Mouse (Mus musculus): ENCODE measurements around the gene Krtdap. TPM values are rescaled to one million over a fixed set of nuclear protein-coding genes. Genes with fewer than 3 reads are reported as not detected.
"Not testable (repeated sequence)": the region's sequence is repeated elsewhere in the genome, so short reads cannot be mapped to it uniquely, and the experiment has no call there.

The Krtdap gene
- total RNA-seq, 2 experiments from 2014 or later, result not detected

GRCm38 (mm10) chr7:30829428-30829827 lies 41.7 kb downstream of the Krtdap start:
- DNase-seq (ENCODE audit: low spot score in 2 of 2), result no peak
- intact Hi-C loops (cut with DNase I), result no loop called here

DNA sequence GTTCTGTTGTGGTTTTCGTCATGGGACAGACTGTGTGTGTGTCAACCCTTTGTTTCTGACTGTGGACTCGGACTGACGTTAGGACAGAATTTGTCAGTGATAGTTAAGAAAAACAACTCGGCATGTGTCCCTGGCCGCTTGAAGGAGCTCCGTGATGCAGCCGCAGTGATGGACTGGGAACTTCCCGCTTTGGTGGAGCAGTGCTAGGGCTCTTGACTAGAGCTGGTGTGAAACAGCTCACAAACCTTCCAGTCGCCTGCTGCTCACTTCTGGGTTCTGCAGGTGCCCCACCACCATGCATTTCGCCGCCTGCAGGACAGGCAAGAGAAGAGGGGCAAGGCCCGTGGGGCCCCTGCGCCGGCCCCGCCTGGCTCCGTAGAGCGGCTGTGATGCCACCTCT lies 44.6 kb downstream of the Krtdap start:
- intact Hi-C loops (cut with DNase I), result no loop called here
- DNase-seq (ENCODE audit: low spot score in 2 of 2), result no peak

DNA sequence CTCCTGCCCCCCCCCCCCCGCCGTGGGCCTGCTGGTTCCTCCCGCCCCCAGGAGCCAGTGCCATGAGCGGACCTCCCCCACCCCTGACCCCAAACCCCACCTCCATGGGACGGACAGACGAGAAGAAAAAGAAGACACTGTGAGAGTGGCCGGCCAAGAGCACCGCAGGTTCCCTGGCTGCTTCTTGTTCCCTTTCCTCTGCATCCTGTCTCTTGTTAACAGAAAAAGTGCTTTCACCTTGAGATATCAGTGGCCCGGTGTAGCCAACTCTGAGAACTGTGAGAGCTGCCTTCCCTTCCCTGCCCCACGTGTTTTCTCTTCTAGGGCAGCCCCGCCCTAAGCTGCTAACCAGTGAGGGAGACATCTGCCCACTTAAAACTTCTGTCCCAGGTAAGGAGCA lies 45.0 kb downstream of the Krtdap start:
- intact Hi-C loops (cut with DNase I); DNase-seq (ENCODE audit: low spot score in 2 of 2): not testable (repeated sequence)

DNA sequence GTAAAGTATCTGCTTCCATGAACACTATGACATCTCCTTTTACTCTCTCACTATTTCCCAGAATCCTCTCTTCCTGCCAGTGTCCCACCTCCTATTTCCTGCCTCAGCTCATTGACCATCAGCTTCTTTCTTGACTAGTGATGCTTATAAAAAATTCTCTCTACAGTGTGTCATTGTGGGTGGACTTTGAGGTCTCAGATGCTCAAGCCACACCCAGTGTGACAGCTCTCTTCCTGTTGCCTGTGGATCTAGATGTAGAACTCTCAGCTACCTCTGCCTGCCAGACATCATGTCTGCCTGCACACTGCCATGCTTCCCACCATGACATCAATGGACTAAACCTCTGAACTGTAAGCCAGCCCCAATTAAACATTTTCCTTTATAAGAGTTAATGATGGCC lies 49.6 kb downstream of the Krtdap start:
- no peak for DNase-seq (ENCODE audit: low spot score in 2 of 2)
- intact Hi-C loops (cut with DNase I), result no loop called here

GRCm38 (mm10) chr7:30840306-30840705 lies 52.6 kb downstream of the Krtdap start:
- intact Hi-C loops (cut with DNase I), result loop anchor here (5.0 kb wide), 1 partner anchor 208 kb away; no protein-coding TSS in a partner anchor
- no peak for DNase-seq (ENCODE audit: low spot score in 2 of 2)

Other genes with a start within 250 kb of the Krtdap start
- gene Hspb6, start 235.7 kb upstream of the Krtdap start, total RNA-seq (2021), result 1 to 10 TPM; 5.1 to 6.4 TPM
- 1 to 10 TPM; 5.2 to 5.5 TPM for gene Proser3, start 235.6 kb upstream of the Krtdap start, total RNA-seq (2021)
- 10 to 100 TPM; 45.5 to 47.8 TPM for gene Lin37, start 228.1 kb upstream of the Krtdap start, total RNA-seq (2021)
- gene U2af1l4, start 224.6 kb upstream of the Krtdap start, total RNA-seq (2021), result 10 to 100 TPM; 57.2 to 69.2 TPM
- 1 to 10 TPM; 5.7 TPM for gene Gm49396, start 224.6 kb upstream of the Krtdap start, total RNA-seq (2021)
- 10 to 100 TPM; 82.7 to 90.1 TPM for gene Psenen, start 224.3 kb upstream of the Krtdap start, total RNA-seq (2021)
- gene Igflr1, start 222.5 kb upstream of the Krtdap start, total RNA-seq (2021), result 1 to 10 TPM; 2.8 to 3.5 TPM
- gene Kmt2b, start 199.2 kb upstream of the Krtdap start, total RNA-seq (2021), result 10 to 100 TPM; 46.4 to 50.4 TPM
- gene Zbtb32, start 189.0 kb upstream of the Krtdap start, total RNA-seq (2021), result not detected
- gene Upk1a, start 175.0 kb upstream of the Krtdap start, total RNA-seq (2021), result under 1 TPM; 0.23 to 0.50 TPM
- 100 to 1,000 TPM; 721 to 744 TPM for gene Cox6b1, start 161.7 kb upstream of the Krtdap start, total RNA-seq (2021)
- not detected for gene Etv2, start 152.0 kb upstream of the Krtdap start, total RNA-seq (2021)
- 10 to 100 TPM; 66.8 to 70.8 TPM for gene Rbm42, start 137.6 kb upstream of the Krtdap start, total RNA-seq (2021)
- gene Haus5, start 122.9 kb upstream of the Krtdap start, total RNA-seq (2021), result 1 to 10 TPM; 3.5 to 6.4 TPM
- not detected for gene Pmis2, start 116.3 kb upstream of the Krtdap start, total RNA-seq (2021)
- gene 2200002J24Rik, start 89.0 kb upstream of the Krtdap start, total RNA-seq (2021), result not detected
- gene Atp4a, start 75.7 kb upstream of the Krtdap start, total RNA-seq (2021), result 1 to 10 TPM in 1 of 2 experiments, under 1 TPM in 1; 0.60 to 1.2 TPM
- gene Tmem147, start 58.4 kb upstream of the Krtdap start, total RNA-seq (2021), result 100 to 1,000 TPM; 119 to 130 TPM
- not detected for gene Gapdhs, start 44.2 kb upstream of the Krtdap start, total RNA-seq (2021)
- gene Sbsn, start 36.4 kb upstream of the Krtdap start, total RNA-seq (2021), result 1 to 10 TPM; 5.7 to 7.0 TPM
- 1 to 10 TPM; 4.0 to 5.0 TPM for gene Dmkn, start 24.1 kb upstream of the Krtdap start, total RNA-seq (2021)
- gene Ffar2, start 35.9 kb downstream of the Krtdap start, total RNA-seq (2021), result not detected
- not detected for gene Ffar3, start 68.3 kb downstream of the Krtdap start, total RNA-seq (2021)
- not detected for gene Ffar1, start 73.7 kb downstream of the Krtdap start, total RNA-seq (2021)
- not detected for gene Cd22, start 92.4 kb downstream of the Krtdap start, total RNA-seq (2021)
- gene Mag, start 127.0 kb downstream of the Krtdap start, total RNA-seq (2021), result 100 to 1,000 TPM; 152 to 176 TPM
- gene Hamp2, start 136.8 kb downstream of the Krtdap start, total RNA-seq (2021), result not detected
- not detected for gene Hamp, start 156.1 kb downstream of the Krtdap start, total RNA-seq (2021)
- gene Usf2, start 168.9 kb downstream of the Krtdap start, total RNA-seq (2021), result 100 to 1,000 TPM; 139 to 144 TPM
- gene Lsr, start 185.6 kb downstream of the Krtdap start, total RNA-seq (2021), result 1 to 10 TPM; 8.8 to 9.9 TPM
- gene Fam187b, start 185.9 kb downstream of the Krtdap start, total RNA-seq (2021), result not detected

Measured in left cerebral cortex, postnatal 25 days (tissue).